Mouse (Mus musculus) hindbrain, embryonic 16.5 days (tissue): ENCODE measurements at regions not wholly inside any gene's neighbourhood (a gene's known extent, or its start where the extent isn't known, plus 50 kb on each side); places are given as distances from the start of the nearest gene placed in this dataset.
A peak's percentile ranks its signal among the peaks of the same experiment; 100 is the strongest.

ENCODE experiments used
- ATAC-seq: fragments of 200-750 bp; cut with Nextera tagmentation; 2 replicates; pipeline ENCODE4 v1.8.0; 2017; ENCODE audit warnings: moderate TSS enrichment, moderate library complexity
- H3K27ac ChIP-seq: fragments of 300-500 bp; sonication (generic); 2 replicates; pipeline ENCODE4 v1.5.1; 2014; ENCODE audit warnings: low read depth, mild to moderate bottlenecking, control low read depth, low read length, moderate library complexity
- H3K27me3 ChIP-seq: fragments of 300-500 bp; sonication (generic); replicated peaks from 2 replicates; pipeline ENCODE4 v1.6.1; 2014; ENCODE audit warnings: low read length; ENCODE audit not compliant: control insufficient read depth, insufficient read depth
- H3K36me3 ChIP-seq: fragments of 300-500 bp; sonication (generic); 2 replicates; pipeline ENCODE4 v1.6.1; 2014; ENCODE audit warnings: mild to moderate bottlenecking, low read length, moderate library complexity, mixed read lengths; ENCODE audit not compliant: control insufficient read depth, insufficient read depth
- H3K4me1 ChIP-seq: fragments of 300-500 bp; sonication (generic); 2 replicates; pipeline ENCODE4 v1.6.1; 2014; ENCODE audit warnings: low read depth, low read length; ENCODE audit not compliant: control insufficient read depth, insufficient read depth
- H3K4me2 ChIP-seq: fragments of 300-500 bp; sonication (generic); 2 replicates; pipeline ENCODE4 v1.6.1; 2014; ENCODE audit warnings: mild to moderate bottlenecking, low read length, control low read depth, moderate library complexity
- H3K4me3 ChIP-seq: fragments of 300-500 bp; sonication (generic); 2 replicates; pipeline ENCODE4 v1.5.1; 2014; ENCODE audit warnings: mild to moderate bottlenecking, low read length, control low read depth, moderate library complexity
- H3K9ac ChIP-seq: fragments of 300-500 bp; sonication (generic); 2 replicates; pipeline ENCODE4 v1.6.1; 2014; ENCODE audit warnings: low read depth, mild to moderate bottlenecking, control low read depth, low read length, moderate library complexity
- H3K9me3 ChIP-seq: fragments of 300-500 bp; sonication (generic); 2 replicates; pipeline ENCODE4 v1.6.1; 2014; ENCODE audit warnings: mild to moderate bottlenecking, low read length, moderate library complexity; ENCODE audit not compliant: control insufficient read depth
- WGBS: fragments of 180-500 bp; shearing (Covaris S2); extraction: QIAGEN DNeasy Blood & Tissue Kit; methylation state at CpG from one replicate; pipeline ENCODE4 v1.1.7; 2014; 5-methylcytosine and 5-hydroxymethylcytosine counted together

DNA sequence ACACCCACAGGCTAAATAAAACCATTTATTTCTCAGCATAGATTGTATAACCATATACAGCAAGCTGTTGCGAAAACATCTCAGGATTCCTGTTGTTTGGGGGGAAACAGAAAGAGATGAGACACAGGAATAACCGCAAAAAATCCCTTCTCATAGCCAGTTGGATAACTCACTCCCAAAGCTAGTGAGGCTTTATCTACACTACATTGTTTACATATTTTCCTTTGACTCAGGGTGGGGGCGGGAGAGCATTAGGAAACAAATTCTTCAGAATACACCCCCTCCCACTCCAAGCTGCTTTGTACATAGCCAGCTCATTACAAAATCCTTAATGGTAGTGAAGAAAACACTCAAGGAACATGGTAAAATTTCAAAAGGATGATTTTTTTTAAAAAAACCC is 170.1 kb upstream of the Adamts9 start:
- 87% methylated on average over 3 of the region's 3 CpGs for WGBS

DNA sequence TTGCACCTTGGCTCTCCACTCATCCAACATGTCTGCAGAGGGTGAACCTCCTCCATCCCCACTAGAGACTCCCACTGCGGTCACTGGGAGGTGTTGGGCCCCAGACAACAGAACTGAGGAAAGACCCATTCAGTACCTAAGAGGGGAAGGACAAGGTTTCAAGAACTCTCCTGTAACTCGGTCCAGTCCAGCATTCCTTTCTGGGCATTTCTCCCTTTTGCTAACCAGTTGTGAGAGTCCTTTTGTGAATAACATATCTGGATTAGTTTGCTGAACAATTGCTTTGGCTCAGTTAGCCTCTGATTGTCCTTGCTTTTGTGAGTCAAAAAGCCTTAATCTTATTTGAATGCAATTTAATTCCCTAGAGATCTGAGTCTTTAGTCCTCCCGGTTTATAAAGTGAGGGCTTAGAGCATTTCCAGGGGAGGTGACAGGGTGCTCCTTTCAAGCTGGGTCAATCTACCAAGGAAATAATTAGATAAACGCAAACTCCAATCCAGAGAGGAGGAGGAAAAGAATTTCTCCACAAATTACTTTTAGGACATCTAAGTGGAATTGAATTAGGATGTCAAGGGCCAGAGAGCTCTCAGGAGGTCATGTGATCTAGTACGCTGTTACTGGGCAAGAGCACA is 151.6 kb upstream of the Adamts9 start:
- no peak for ATAC-seq
- H3K9ac ChIP-seq = no peak overlapping the region
- no peaks in the 10 kb centered on the region for H3K9me3 ChIP-seq
- no peaks in the 10 kb centered on the region for H3K4me1 ChIP-seq
- WGBS = 44% methylated on average over 5 of the region's 5 CpGs
- no peak overlapping the region for H3K4me2 ChIP-seq
- no peak overlapping the region for H3K27ac ChIP-seq
- H3K4me3 ChIP-seq = no peak overlapping the region
- no peaks in the 10 kb centered on the region for H3K36me3 ChIP-seq
- no peaks in the 10 kb centered on the region for H3K27me3 ChIP-seq

More for the DNA sequence above, 170.1 kb upstream of the Adamts9 start:
- H3K27me3 ChIP-seq = no peaks in the 10 kb centered on the region
- H3K4me1 ChIP-seq = no peaks in the 10 kb centered on the region
- H3K9ac ChIP-seq = no peak overlapping the region
- H3K4me2 ChIP-seq = no peak overlapping the region
- no peak overlapping the region for H3K4me3 ChIP-seq
- no peaks in the 10 kb centered on the region for H3K36me3 ChIP-seq
- no peak for ATAC-seq
- no peak overlapping the region for H3K27ac ChIP-seq
- no peaks in the 10 kb centered on the region for H3K9me3 ChIP-seq

DNA sequence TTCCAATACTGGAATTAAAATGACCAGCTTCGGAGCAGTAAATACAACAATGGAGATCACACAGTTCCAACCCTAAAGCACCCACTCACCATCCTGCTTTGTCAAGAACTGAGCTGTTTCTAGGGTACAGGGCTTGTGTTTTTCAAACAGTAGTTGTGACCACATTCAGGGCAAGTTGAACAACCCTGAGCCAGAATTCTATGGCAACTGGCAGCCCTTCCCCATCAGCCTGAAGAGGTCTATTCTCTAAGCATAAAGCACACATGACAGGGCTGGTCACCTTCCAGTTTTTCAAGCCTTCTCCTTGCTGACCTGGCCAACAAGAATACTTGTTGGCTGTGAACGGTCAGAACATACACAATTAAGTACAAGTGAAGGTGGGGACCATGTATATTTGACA is 150.5 kb upstream of the Adamts9 start:
- Histone ChIP-seq H3K9ac (no peak overlapping the region), H3K4me2 (no peak overlapping the region), H3K4me1 (no peaks in the 10 kb centered on the region), H3K4me3 (no peak overlapping the region), H3K27me3 (no peaks in the 10 kb centered on the region), H3K9me3 (no peaks in the 10 kb centered on the region), H3K27ac (no peak overlapping the region), H3K36me3 (no peaks in the 10 kb centered on the region)
- 56% methylated on average over 2 of the region's 2 CpGs for WGBS
- ATAC-seq = 0 out of 2 replicates have a peak, but pooled peaks have one; percentile 20

DNA sequence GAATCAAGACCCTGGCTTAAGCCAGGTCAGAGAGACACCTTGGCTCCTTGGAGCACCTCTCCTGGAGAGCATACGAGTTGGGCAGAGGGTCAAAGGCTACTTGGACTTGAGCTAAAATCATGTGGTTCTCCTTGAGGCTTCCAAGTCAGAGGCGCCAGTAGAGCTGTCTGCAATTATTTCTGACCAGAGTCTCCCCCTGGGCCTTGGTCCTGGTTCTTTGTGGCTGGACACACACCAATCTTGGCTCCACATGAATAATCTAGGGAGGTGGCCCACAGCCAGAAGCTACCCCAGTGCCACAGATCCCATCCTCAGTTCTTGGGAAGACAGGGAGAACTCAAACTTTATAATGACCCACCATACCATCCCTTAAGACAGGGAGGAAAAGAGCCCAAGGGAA is 144.0 kb upstream of the Adamts9 start:
- no peaks in the 10 kb centered on the region for H3K4me1 ChIP-seq
- H3K27me3 ChIP-seq = no peaks in the 10 kb centered on the region
- no peaks in the 10 kb centered on the region for H3K36me3 ChIP-seq
- no peak overlapping the region for H3K4me3 ChIP-seq
- H3K4me2 ChIP-seq = no peak overlapping the region
- no peaks in the 10 kb centered on the region for H3K9me3 ChIP-seq
- no peak for ATAC-seq
- WGBS = 80% methylated on average over 2 of the region's 2 CpGs
- no peak overlapping the region for H3K9ac ChIP-seq
- H3K27ac ChIP-seq = no peak overlapping the region

DNA sequence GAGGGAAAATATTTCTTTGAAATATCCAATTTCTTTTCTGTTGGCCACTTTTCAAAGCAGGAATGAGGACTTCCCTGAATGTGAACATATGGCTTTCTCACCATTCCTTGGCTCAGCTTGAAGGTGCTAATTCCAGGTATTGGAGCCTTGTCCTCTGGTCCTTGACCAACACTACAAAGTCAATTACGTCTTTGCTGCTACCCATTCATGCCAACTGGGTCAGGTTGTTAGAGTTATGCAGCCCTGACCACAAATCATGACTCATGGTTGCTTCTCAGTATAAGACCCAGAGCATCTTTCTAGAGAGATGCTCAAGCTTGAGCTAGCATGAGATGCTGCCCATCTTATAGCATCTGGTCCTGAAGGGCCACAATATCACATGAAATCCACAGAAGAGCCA is 141.0 kb upstream of the Adamts9 start:
- Histone ChIP-seq H3K27ac (no peak overlapping the region), H3K4me3 (no peak overlapping the region), H3K4me1 (no peaks in the 10 kb centered on the region), H3K27me3 (no peaks in the 10 kb centered on the region), H3K9me3 (no peaks in the 10 kb centered on the region), H3K36me3 (no peaks in the 10 kb centered on the region), H3K4me2 (no peak overlapping the region), H3K9ac (no peak overlapping the region)
- no peak for ATAC-seq
- 93% methylated on average over 1 of the region's 1 CpGs for WGBS

DNA sequence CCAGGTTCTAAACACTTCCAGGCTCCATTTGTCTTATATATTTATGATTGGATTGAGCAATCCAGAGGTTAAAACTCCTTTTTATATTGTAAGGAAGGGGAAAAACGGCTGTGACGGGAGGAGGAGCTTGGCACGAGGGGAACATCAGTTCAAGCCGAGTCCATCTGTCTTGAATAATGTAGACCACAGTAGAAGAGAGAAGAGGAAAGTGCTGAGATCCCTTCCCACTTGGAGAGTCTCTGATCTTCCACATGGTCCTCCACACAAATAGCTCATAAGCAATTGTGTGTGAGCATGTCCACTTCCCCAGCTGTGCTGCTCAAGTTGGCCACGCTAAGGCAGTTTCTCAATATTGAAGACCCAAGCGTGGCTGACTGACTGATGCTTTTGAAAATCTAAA is 140.4 kb upstream of the Adamts9 start:
- ATAC-seq = no peak
- no peak overlapping the region for H3K9ac ChIP-seq
- H3K4me3 ChIP-seq = no peak overlapping the region
- WGBS = 85% methylated on average over 6 of the region's 6 CpGs
- no peaks in the 10 kb centered on the region for H3K27me3 ChIP-seq
- H3K4me2 ChIP-seq = no peak overlapping the region
- H3K9me3 ChIP-seq = no peaks in the 10 kb centered on the region
- no peak overlapping the region for H3K27ac ChIP-seq
- H3K36me3 ChIP-seq = no peaks in the 10 kb centered on the region
- H3K4me1 ChIP-seq = no peaks in the 10 kb centered on the region

DNA sequence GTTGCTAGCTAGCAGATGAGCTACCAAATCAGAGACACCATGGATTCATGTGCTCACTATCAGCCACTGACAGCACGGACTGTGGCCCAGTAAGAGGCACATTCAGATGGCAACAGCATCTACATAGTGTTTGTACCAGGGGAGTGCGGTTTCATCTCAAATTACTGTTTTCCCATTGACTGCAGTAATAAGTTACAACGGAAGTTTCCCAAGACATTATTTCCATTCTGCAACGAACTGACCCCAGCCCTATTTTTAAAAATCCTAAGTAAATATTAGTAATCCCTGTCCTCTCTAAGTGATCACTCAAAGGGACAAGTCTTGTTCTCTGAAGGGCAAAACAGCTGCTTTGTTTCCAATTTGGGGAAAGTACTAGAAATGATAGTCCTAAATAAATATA is 138.9 kb upstream of the Adamts9 start:
- 79% methylated on average over 4 of the region's 4 CpGs for WGBS
- Histone ChIP-seq H3K27ac (no peak overlapping the region), H3K27me3 (no peaks in the 10 kb centered on the region), H3K9ac (no peak overlapping the region), H3K4me1 (no peaks in the 10 kb centered on the region), H3K4me3 (no peak overlapping the region), H3K36me3 (no peaks in the 10 kb centered on the region), H3K9me3 (no peaks in the 10 kb centered on the region), H3K4me2 (no peak overlapping the region)
- no peak for ATAC-seq

DNA sequence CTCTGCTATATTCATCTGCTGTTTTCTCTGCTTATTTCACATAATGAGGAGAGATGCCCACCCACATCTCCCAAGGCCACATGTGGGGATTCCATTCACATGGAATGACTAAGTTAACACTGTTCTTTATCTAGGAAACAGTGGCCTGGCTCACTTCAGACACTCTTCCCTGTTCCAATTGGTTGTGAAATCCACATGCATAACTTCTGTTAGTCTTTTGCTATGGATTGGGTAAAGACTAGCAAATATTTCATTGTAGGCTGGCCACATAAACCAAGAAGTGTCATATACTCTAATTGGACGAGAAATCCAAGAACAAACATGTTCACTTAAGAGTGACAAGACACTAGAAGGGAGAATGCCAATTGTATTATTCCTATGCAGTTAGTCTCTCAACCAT is 133.4 kb upstream of the Adamts9 start:
- Histone ChIP-seq H3K4me1 (no peaks in the 10 kb centered on the region), H3K4me3 (no peak overlapping the region), H3K27me3 (no peaks in the 10 kb centered on the region), H3K9ac (no peak overlapping the region), H3K9me3 (no peaks in the 10 kb centered on the region), H3K4me2 (no peak overlapping the region), H3K36me3 (no peaks in the 10 kb centered on the region), H3K27ac (no peak overlapping the region)
- 91% methylated on average over 1 of the region's 1 CpGs for whole genome bisulfite sequencing
- ATAC-seq = no peak

DNA sequence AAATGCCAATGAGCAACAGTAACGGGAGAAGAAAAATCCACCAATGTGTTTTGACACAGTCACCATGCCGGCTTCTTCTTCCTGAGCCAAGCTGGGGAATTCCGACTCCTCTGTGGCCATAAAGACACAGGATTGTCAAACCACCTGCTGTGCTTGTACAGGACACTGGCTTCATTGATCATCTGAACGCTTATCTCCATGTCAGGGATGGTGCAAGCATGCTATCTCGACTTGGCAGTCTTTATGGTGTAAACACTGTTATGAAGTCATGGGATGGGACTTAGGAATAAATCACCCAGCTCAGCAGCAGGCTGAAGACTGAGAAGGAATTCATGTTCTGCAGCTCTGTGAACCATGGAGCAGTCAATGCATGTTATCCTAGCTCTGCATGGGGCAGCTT is 132.6 kb upstream of the Adamts9 start:
- Histone ChIP-seq H3K27me3 (no peaks in the 10 kb centered on the region), H3K4me2 (no peak overlapping the region), H3K36me3 (no peaks in the 10 kb centered on the region), H3K27ac (no peak overlapping the region), H3K9ac (no peak overlapping the region), H3K4me3 (no peak overlapping the region), H3K4me1 (no peaks in the 10 kb centered on the region), H3K9me3 (no peaks in the 10 kb centered on the region)
- 66% methylated on average over 5 of the region's 5 CpGs for WGBS
- ATAC-seq = no peak

DNA sequence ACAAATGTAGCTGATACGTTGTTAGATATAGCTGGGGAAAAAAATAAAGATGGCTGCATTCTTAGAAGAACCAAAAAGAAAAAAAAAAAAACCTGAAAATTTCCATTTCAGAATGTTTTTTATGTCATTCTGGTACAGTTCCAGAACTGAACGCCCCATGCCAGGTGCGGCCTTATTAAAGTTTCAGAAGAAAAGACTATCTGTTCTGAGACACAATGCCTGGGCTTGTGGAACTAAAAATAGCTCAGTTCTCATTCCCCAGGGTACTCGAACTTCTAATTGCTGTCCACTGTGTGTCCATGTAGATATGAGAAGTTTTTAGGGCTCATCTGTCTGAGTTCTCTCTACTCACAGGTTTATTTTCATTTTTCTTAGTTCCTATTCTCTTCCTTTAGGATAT is 131.7 kb upstream of the Adamts9 start:
- 71% methylated on average over 4 of the region's 4 CpGs for WGBS
- no peak for ATAC-seq
- no peak overlapping the region for H3K27ac ChIP-seq
- no peaks in the 10 kb centered on the region for H3K27me3 ChIP-seq
- H3K9ac ChIP-seq = no peak overlapping the region
- no peaks in the 10 kb centered on the region for H3K4me1 ChIP-seq
- H3K4me2 ChIP-seq = no peak overlapping the region
- H3K9me3 ChIP-seq = no peaks in the 10 kb centered on the region
- H3K4me3 ChIP-seq = no peak overlapping the region
- H3K36me3 ChIP-seq = no peaks in the 10 kb centered on the region
